Mouse (Mus musculus): Measurements from ENCODE around the gene Zmiz1.

- no peak for TF ChIP-seq GATA1 (IDR thresholded peaks at IDR 0.05; ENCODE audit: borderline replicate concordance, low read length)
- TF ChIP-seq FLI1 (IDR thresholded peaks at IDR 0.05; ENCODE audit: low read length), result no peak
These were observed 18.2 kb upstream of the Zmiz1 start for GRCm38 (mm10) chr14:25440777-25441176.
